Mouse (Mus musculus): ENCODE measurements around the gene Syngr2. TPM values are rescaled to one million over a fixed set of nuclear protein-coding genes. Genes with fewer than 3 reads are reported as not detected.
"Not testable (repeated sequence)": the region's sequence is repeated elsewhere in the genome, so short reads cannot be mapped to it uniquely, and the experiment has no call there.

The Syngr2 gene
- total RNA-seq, 2 experiments from 2014 or later, result 90.3 to 95.1 TPM

GRCm38 (mm10) chr11:117813867-117814266 is 4.4 kb downstream of the Syngr2 start:
- DNase-seq, result no peak

- DNase-seq, result no peak
These were observed 5.4 kb downstream of the Syngr2 start for GRCm38 (mm10) chr11:117814704-117815366.

- DNase-seq, result not testable (repeated sequence)
These were observed 6.4 kb downstream of the Syngr2 start for GRCm38 (mm10) chr11:117815850-117816249.

- DNase-seq, result no peak
These were observed 7.0 kb downstream of the Syngr2 start for GRCm38 (mm10) chr11:117816389-117816996.

- no peak for DNase-seq
These were observed 9.6 kb downstream of the Syngr2 start for GRCm38 (mm10) chr11:117819095-117819494.

- DNase-seq, result no peak
These were observed 10.7 kb downstream of the Syngr2 start for GRCm38 (mm10) chr11:117820173-117820572.

GRCm38 (mm10) chr11:117821868-117822267 is 12.4 kb downstream of the Syngr2 start:
- no peak for DNase-seq

GRCm38 (mm10) chr11:117822728-117823241 is 13.3 kb downstream of the Syngr2 start:
- peak; percentile 51 for DNase-seq

GRCm38 (mm10) chr11:117823411-117823810 is 13.9 kb downstream of the Syngr2 start:
- no peak for DNase-seq

GRCm38 (mm10) chr11:117824060-117824969 is 14.8 kb downstream of the Syngr2 start:
- peak; percentile 79 for DNase-seq

GRCm38 (mm10) chr11:117825333-117826101 is 16.0 kb downstream of the Syngr2 start, which contains the start of the genes Afmid and Tk1:
Gene Afmid, plus strand, starts transcription at chr11:117825924.
Gene Tk1, minus strand, starts transcription at chr11:117826092.
- peak; percentile 57 for DNase-seq

GRCm38 (mm10) chr11:117826164-117826563 is 16.7 kb downstream of the Syngr2 start:
- DNase-seq, result no peak

GRCm38 (mm10) chr11:117826916-117827315 is 17.4 kb downstream of the Syngr2 start:
- no peak for DNase-seq

- no peak for DNase-seq
These were observed 17.9 kb downstream of the Syngr2 start for GRCm38 (mm10) chr11:117827386-117827785.

GRCm38 (mm10) chr11:117828149-117828887 is 18.9 kb downstream of the Syngr2 start:
- DNase-seq, result peak; percentile 49

- DNase-seq, result peak; percentile 44
These were observed 19.6 kb downstream of the Syngr2 start for GRCm38 (mm10) chr11:117828888-117829604.

- DNase-seq, result no peak
These were observed 20.3 kb downstream of the Syngr2 start for GRCm38 (mm10) chr11:117829671-117830215.

GRCm38 (mm10) chr11:117830401-117830800 is 20.9 kb downstream of the Syngr2 start:
- no peak for DNase-seq

GRCm38 (mm10) chr11:117832086-117832969 is 22.9 kb downstream of the Syngr2 start:
- peak; percentile 86 for DNase-seq

Data from gastrocnemius, postnatal 10 days (tissue).